Mouse (Mus musculus): ENCODE measurements around the gene Fundc1. TPM values are rescaled to one million over a fixed set of nuclear protein-coding genes. Genes with fewer than 3 reads are reported as not detected.

The Fundc1 gene
- polyA plus RNA-seq, 1 experiment from 2014 or later, result 80.4 TPM

DNA sequence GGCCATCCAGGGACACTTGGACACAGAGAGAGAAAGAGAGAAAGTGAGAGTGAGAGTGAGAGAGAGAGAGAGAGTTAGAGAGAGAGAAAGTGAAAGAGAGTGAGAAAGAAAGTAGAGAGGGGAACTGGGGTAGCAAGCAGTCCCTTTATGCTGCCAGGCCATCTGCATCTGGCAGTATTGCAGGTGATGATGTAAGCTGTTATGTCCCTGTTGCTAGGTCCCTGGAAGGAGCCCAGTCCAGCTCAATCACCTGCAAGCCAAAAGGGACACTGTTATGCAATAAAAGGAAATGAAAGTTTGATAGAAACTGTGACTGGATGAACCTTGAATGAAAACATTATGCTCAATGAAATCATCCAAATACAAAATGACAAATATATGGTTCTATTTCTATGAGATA lies 52.0 kb downstream of the Fundc1 start:
- no peaks in the 10 kb centered on the region for H3K27me3 ChIP-seq (ENCODE audit: control insufficient read depth, insufficient read depth, low read length)
- H3K9me3 ChIP-seq (ENCODE audit: control insufficient read depth, low read length), result no peaks in the 10 kb centered on the region
- no peak overlapping the region for H3K9ac ChIP-seq (replicated peaks; ENCODE audit: low read length)
- DNase-seq (no peak), ATAC-seq (ENCODE audit: low FRiP score, low TSS enrichment) (no peak)
- H3K27ac ChIP-seq (replicated peaks; ENCODE audit: low read depth, low read length), result no peak overlapping the region
- H3K4me1 ChIP-seq (ENCODE audit: control insufficient read depth, insufficient read depth, low read length), result no peaks in the 10 kb centered on the region
- no peaks in the 10 kb centered on the region for H3K36me3 ChIP-seq (ENCODE audit: control insufficient read depth, insufficient read depth, low read length)
- no peak overlapping the region for H3K4me2 ChIP-seq (ENCODE audit: low read length)
- H3K4me3 ChIP-seq (replicated peaks; ENCODE audit: low read depth, low read length), result no peak overlapping the region

DNA sequence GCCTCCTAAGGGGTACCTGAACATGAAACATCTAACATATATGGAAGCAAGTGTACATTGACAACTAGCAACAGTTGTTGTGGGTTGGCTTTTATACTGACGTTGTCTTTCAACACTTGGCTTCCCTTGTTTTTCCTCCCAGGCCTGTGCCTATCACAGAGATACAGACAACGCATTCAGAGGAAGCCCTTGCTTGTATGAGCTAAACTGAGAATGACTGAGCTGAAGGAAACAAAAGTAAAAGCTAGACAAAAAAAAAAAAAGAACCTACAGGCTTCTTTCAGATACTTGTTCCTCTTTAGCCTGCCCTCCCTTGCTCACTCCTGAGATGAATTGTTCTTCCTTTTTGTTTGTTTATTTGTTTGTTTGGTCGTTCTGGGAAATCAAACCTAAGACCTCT lies 58.1 kb downstream of the Fundc1 start:
- 71% methylated on average over 3 of the region's 3 CpGs for WGBS

DNA sequence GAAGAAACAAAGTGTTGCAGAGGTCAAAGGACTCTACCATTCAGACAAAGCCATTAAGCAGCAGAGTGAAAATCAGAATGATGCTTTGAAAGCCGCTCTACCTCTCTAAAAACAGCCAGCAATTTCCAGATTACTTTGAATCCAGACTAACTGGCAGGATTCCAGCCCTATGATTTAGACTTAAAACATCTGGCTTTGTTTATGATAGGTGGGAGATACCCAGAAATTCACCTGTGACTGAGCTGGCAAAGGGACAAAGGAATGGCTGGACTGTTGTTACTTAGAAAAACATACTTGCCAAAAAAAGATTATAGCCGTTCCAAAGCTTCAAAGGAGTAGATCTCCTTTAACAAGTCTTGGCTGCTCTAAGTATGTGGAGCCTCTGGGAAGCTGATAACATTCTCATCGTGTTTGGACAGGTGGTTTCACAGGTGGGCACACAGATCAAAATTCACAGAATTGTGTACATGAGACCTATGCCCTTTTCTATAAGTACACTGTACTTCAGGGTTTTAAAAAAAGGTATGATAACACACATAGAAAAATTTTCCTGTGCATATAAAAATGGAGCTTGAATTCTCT lies 60.0 kb downstream of the Fundc1 start:
- no peak for ATAC-seq (ENCODE audit: low FRiP score, low TSS enrichment)
- WGBS, result 74% methylated on average over 3 of the region's 3 CpGs

More for the DNA sequence above, 58.1 kb downstream of the Fundc1 start:
- Histone ChIP-seq H3K4me1 (ENCODE audit: control insufficient read depth, insufficient read depth, low read length) (no peaks in the 10 kb centered on the region), H3K36me3 (ENCODE audit: control insufficient read depth, insufficient read depth, low read length) (no peaks in the 10 kb centered on the region), H3K27ac (replicated peaks; ENCODE audit: low read depth, low read length) (no peak overlapping the region), H3K9ac (replicated peaks; ENCODE audit: low read length) (no peak overlapping the region), H3K4me3 (replicated peaks; ENCODE audit: low read depth, low read length) (no peak overlapping the region), H3K27me3 (ENCODE audit: control insufficient read depth, insufficient read depth, low read length) (no peaks in the 10 kb centered on the region), H3K9me3 (ENCODE audit: control insufficient read depth, low read length) (no peaks in the 10 kb centered on the region), H3K4me2 (ENCODE audit: low read length) (no peak overlapping the region)
- DNase-seq (no peak), ATAC-seq (ENCODE audit: low FRiP score, low TSS enrichment) (no peak)

More for the DNA sequence above, 60.0 kb downstream of the Fundc1 start:
- Histone ChIP-seq H3K36me3 (ENCODE audit: control insufficient read depth, insufficient read depth, low read length) (no peaks in the 10 kb centered on the region), H3K9ac (replicated peaks; ENCODE audit: low read length) (no peak overlapping the region), H3K27me3 (ENCODE audit: control insufficient read depth, insufficient read depth, low read length) (no peaks in the 10 kb centered on the region), H3K27ac (replicated peaks; ENCODE audit: low read depth, low read length) (no peak overlapping the region), H3K4me2 (ENCODE audit: low read length) (no peak overlapping the region), H3K4me3 (replicated peaks; ENCODE audit: low read depth, low read length) (no peak overlapping the region), H3K9me3 (ENCODE audit: control insufficient read depth, low read length) (no peaks in the 10 kb centered on the region), H3K4me1 (ENCODE audit: control insufficient read depth, insufficient read depth, low read length) (no peaks in the 10 kb centered on the region)
- no peak for DNase-seq
